Mouse (Mus musculus): ENCODE measurements around the gene Bud23. TPM values are rescaled to one million over a fixed set of nuclear protein-coding genes. Genes with fewer than 3 reads are reported as not detected.
"Not testable (repeated sequence)": the region's sequence is repeated elsewhere in the genome, so short reads cannot be mapped to it uniquely, and the experiment has no call there.

The Bud23 gene
- total RNA-seq, 2 experiments from 2014 or later: 43.9 to 54.1 TPM

DNA sequence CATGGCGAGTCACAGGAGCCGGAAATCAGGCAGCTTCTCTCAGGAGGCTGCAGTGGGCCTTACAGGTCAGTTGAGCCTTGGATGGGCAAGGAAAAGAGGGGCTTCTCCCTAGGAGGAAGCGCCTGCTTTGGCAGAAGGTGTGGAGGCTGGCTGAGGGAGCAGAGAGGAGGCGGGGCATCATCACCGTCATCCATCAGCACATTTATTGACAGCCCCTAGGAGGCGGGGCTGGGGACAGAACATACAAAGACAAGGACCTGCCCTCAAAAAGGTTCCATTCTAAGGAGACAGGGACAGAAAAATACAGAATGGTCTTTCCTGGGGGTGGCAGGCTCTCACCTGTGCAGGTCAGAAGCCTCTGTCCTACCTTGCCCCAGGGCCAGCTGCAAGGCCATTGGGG is 8.0 kb upstream of the Bud23 start:
- DNase-seq (ENCODE audit: low spot score in 2 of 2): no peak

GRCm38 (mm10) chr5:135072061-135072460 is 7.3 kb upstream of the Bud23 start:
- DNase-seq (ENCODE audit: low spot score in 2 of 2): no peak

DNA sequence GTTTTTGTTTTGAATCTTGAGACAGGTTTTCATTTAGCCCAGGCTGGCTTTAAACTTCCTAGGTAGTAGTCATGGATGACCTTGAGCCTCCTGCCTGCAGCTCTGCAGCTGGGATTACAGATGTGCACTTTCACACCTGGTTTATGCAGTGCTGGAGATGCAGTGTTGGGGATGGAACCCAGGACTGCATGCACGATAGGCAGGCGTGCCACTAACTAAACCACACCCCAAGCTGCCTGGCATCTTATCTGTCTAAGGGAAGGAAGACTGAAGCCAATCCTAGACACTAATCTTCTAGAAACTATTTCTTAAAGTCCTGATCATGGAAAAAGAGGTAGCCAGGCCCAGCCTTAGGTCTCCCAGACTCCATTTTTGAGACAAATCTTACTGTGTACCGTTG is 5.7 kb upstream of the Bud23 start:
- DNase-seq (ENCODE audit: low spot score in 2 of 2): no peak

GRCm38 (mm10) chr5:135066008-135066407 is 1.2 kb upstream of the Bud23 start:
- DNase-seq (ENCODE audit: low spot score in 2 of 2): no peak

DNA sequence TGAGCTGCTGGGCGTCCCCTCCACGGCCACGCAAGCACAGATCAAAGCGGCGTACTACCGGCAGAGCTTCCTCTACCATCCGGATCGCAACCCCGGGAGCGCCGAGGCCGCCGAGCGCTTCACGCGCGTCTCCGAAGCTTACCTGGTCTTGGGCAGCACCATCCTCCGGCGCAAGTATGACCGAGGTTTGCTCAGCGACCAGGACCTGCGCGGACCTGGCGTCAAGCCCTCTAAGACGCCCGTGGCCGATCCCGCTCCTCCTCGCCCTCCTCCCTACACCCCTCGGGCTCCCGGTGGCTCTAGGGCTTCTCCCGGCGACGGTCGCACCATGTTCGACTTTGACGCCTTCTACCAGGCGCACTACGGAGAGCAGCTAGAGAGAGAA is 385 bp downstream of the Bud23 start:
- DNase-seq (ENCODE audit: low spot score in 2 of 2): no peak

DNA sequence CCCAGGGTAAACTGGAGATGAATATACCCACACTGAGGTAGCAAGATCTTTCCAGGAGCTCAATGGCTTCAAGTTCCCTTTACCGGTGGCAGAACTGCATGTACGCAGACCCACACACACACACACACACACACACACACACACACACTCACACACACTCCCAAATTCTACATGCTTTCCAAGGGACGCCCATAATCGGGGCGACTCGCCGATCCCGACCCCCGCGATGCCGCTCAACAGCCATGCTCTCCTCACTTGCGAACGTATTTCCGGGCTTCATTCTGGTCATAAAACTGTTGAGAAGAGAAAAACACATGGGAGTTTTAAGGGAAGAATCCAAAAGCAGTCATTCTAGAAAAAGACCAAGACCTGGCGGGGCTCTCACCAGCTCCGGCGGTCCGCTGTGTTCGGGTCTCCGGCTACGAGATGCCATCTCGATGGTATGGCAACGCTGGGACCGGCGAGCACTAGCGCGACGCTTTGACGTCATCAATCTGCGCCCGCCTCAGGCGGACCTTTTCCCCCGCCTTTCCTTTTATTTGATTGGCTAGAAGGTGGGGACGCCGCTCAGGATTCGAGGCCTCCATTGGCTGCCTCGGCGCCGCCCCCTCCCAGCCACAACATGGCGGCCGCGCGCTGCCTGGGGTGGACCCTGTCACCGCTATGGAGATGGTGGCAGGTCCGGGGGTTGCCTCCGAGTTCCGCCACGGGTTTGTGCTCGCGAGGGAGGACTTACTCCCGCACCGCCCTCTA is 954 bp downstream of the Bud23 start, which contains the start of gene Dnajc30:
Gene Dnajc30, plus strand, starts transcription at position 574 of the 753 bp plus-strand sequence.
- DNase-seq (ENCODE audit: low spot score in 2 of 2): peak; percentile 98

DNA sequence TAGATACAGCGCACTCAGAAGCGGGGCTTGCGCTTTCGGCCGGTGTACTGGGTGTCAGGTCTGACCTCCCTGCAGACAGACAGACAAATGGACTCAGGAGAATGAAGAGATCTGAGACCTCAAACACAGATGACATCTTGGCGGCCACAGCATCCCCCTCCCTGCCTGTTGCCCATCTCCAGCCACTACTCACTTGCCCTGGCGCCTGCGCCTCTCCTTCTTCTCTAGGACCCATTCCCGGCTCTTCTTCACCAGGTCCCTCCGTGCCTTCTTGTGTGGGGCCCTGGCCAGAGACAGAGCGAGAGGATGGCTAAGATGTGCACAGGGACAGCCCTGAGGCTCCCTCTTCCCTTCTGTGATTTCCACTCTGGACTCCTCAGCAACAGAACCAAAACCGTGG is 11.4 kb downstream of the Bud23 start:
- no peak for DNase-seq (ENCODE audit: low spot score in 2 of 2)

GRCm38 (mm10) chr5:135049268-135049667 is 15.5 kb downstream of the Bud23 start:
- DNase-seq (ENCODE audit: low spot score in 2 of 2): not testable (repeated sequence)

DNA sequence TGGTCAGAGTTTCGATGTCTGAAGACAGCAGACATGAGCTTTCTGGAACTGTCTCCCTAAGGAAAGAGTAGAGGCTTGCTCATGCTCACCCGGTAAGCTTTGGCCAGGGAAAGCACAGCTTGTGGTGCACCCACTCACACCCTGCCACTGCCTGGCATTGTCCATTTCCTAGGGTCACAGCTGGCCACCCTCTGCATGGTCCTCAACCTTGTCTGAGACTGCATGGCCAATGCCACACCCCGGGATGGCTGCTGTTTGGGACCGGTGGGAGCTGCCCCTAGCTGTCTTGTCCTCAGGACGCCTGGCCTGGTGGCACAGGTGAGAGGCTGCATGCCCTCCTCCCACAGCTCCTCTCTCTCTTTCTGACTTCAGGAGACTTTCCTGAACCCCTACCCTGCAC is 16.2 kb downstream of the Bud23 start:
- DNase-seq (ENCODE audit: low spot score in 2 of 2): no peak

DNA sequence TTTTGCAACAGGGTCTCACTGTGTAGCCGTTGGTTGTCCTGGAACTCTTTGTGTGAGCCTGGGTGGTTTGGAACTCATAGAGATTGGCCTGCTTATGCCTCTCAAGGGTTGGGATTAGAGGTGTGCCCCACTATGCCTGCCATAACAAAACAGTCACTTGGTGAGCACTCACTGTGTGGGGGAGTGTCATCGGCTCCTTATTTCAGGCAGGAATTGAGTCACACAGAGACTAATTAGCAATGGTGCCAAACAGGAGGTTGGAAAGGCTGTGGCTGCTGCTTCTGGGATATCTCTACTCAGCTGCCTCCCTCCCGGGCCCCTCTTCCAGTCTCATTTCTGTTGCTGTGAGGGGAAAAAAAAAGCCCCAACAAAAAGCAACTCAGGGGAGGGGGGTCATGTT is 20.2 kb downstream of the Bud23 start:
- peak in 1 of 2 experiments; percentile 33 for DNase-seq (ENCODE audit: low spot score in 2 of 2)

- no peak for DNase-seq (ENCODE audit: low spot score in 2 of 2)
Measured at GRCm38 (mm10) chr5:135042105-135042788, 22.5 kb downstream of the Bud23 start.

DNA sequence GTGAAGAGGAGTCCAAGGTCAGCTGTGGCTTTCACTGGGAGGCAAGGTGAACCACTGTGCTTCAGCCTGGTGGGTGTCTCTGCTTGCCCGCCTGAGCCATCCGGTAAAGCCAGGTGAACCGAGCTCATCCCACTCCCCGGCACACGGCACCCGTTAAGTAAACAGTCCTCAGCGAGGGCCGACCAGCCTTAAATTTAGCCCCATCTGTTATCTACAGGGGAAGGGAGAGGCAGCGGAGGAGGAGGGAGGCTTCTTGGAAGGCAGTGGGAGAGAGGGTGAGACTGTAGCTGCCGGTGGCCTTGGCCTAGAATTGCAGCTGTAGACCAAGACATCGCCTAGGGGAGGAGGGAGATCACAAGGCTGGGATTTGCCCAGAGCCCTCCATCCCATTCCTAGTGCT is 24.0 kb downstream of the Bud23 start:
- DNase-seq (ENCODE audit: low spot score in 2 of 2): peak; percentile 61 to 77

DNA sequence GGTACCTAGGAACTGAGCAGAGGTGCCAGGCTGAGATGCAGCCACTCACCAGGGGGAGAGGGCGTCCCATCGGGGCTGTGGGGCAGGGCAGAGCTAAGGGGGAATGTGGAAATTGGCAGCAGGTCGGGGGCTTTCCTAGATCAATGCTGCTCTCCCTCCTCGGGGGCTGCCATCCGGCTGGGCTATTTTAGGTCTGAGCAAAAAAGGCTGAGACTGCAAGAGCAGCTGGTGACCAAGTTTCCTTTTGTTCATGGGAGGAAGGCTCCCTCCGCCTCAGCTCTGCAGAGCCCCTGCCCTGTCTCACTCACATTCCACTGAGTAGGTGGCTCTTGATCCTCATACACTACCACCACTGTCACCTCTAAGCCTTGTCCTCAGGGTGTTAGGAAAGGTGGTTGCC is 24.7 kb downstream of the Bud23 start:
- DNase-seq (ENCODE audit: low spot score in 2 of 2): peak in 1 of 2 experiments; percentile 63

GRCm38 (mm10) chr5:135039541-135039940 is 25.2 kb downstream of the Bud23 start:
- peak in 1 of 2 experiments; percentile 49 for DNase-seq (ENCODE audit: low spot score in 2 of 2)

DNA sequence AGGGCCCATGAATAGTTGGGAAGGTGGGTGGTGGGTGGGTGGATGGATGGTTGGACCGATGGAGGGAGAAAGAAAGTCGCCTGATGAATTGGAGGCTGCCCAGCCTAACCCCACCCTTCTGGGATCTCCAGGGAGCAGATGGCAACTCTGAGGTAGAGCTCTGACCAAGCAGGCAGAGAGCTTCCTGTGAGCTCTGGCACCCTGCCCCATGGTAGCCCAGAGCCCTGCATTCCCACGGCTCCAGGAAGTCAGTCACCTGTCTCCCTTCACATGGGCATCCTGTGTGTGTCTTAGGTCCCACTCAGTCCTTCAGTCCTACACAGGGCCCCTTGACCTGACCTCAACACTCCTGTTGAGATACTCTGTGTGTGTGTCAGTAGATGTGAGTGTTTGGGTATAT is 26.8 kb downstream of the Bud23 start:
- DNase-seq (ENCODE audit: low spot score in 2 of 2): peak in 1 of 2 experiments; percentile 35

- DNase-seq (ENCODE audit: low spot score in 2 of 2): peak; percentile 72 to 78
Measured at GRCm38 (mm10) chr5:135035608-135036359, 29.0 kb downstream of the Bud23 start.

DNA sequence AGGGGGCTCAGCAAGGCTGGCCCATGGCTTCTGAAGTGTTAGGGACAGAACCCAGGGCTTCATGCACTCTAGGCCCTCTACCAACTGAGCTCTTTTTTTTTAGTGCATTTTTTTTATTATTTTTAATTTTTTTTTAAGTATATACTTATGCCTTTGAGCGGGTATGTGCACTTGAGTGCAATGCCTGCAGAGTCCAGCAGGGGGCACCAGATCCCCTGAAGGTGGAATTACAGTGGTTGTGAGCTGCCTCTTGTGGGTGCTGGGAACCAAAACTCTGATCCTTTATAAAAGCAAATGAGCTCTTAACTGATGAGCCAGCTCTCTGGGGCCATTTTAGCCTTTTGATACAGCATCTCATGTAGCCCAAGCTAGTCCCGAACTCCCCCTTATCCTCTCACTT is 30.2 kb downstream of the Bud23 start:
- DNase-seq (ENCODE audit: low spot score in 2 of 2): no peak

DNA sequence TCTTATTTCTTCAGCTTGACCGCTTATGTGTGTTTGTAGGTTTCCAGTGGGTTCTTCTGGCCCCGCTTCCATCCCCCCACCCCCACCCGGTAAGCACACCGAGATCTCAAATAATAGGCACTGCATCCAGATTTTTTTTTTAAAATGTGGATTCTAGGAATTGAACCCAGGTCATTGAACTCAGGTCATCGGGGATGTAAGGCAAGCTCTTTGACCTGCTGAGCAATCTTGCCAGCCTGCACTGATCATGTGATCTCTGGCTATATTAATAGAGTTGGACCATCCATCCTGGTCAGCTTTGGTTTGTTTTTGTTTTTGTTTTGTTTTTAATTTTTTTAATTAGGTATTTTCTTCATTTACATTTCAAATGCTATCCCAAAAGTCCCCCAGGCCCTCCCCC is 32.2 kb downstream of the Bud23 start:
- no peak for DNase-seq (ENCODE audit: low spot score in 2 of 2)

DNA sequence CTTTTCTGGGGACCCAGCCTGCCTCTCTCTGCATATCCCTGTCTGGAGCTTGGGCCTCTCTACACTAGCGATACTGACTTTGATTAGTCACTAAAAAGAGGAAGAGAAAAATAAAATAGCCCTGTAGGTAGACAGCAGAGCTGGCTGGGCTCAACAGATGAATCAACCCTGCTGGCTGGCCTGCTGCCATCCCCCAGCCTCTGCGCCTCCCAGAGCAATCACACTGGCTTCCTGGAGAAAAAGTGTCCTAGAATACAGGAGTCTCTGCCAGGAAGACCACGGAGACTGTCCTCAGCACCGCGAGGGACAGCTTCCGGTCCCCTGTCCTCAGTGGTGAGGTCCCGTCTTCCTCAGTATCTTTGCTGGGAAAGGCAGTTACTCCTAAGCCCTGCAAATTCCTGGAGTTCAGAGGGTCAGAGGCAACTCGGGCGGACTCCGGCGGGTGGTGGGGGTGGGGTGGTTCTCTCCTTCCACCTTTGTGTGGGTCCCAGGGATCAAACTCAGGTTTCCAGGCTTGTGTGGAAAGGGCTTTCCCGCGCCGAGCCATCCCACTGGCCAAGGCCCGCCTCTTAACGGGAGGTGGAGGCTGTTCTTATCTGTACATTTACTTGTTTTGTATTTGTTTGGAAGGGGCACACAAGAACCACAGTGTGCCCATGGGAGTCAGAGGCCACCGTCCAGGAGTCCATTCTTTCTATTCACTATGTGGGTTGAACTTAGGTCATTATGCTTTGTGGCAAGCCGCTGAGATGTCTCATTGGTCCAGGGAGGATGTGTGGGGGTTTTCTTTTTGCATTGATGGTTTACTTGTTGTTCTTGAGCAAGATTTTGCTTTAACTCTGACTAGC is 35.5 kb downstream of the Bud23 start:
- peak; percentile 80 to 87 for DNase-seq (ENCODE audit: low spot score in 2 of 2)

DNA sequence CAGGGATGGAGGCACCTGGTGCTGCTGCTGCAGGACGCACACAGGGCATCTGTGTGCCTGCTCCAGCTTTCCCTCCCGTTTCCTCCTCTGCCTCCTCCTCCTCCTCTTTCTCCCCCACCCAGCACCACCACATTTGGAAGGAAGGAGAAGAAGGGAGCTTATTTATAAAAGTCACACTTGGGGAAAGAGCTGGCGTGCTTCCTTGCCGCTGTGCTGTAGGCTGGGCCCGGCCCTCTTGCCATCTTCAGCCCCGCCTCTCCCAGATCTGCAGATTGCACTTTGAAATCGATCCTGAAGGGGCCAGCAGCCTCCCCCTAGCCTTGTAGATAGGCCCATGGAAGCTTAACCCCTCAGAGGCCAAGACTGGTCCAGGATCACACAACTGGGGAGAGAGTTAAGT is 38.9 kb downstream of the Bud23 start:
- DNase-seq (ENCODE audit: low spot score in 2 of 2): peak; percentile 58 to 72

DNA sequence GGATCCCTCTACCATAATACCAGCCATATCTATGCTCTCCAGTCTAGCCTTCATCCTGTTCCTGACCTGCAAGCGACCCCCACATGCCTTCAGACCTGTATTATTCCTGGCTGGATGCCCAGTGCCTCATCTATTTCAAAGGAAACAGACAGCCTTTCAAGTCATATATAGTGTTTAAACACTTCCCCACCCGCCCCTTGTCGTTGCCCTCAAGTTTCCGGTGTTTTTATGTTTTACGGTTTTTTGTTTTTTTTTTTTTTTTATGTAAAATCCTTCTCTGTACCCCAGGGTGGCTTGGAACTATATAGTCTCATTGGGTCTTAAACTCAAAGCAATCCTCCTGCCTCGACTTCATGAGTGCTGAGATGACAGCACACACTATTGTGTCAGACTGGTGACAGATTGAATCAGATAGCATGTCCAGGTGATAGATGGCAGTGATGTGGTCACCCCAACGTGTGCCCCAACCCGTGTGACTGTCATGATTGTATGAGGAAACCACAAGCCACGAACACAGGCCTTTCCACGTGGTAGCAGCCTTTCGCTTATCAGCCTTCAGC is 40.0 kb downstream of the Bud23 start:
- DNase-seq (ENCODE audit: low spot score in 2 of 2): no peak

All from left cerebral cortex, adult 18-20 months (tissue).